Mouse (Mus musculus) urinary bladder, postnatal 4 days (tissue): ENCODE results near the gene Anxa11.
"Not testable (repeated sequence)": the region's sequence is repeated elsewhere in the genome, so short reads cannot be mapped to it uniquely, and the experiment has no call there.

Experiments used
- DNase-seq, 2 experiments: peaks; one replicate each; pipeline ENCODE4 v3.0.0; 2021 to 2022; ENCODE audit warnings: low spot score in 2 of 2

Gene Anxa11

GRCm38 (mm10) chr14:25841991-25842687, at the start of gene Anxa11:
Anxa11 (plus strand) TSS chr14:25842156.
- DNase-seq = peak; percentile 84 to 86

GRCm38 (mm10) chr14:25794331-25794730, 47.6 kb upstream of the Anxa11 start:
- no peak for DNase-seq

- no peak for DNase-seq
These were observed 46.9 kb upstream of the Anxa11 start for GRCm38 (mm10) chr14:25795067-25795466.

GRCm38 (mm10) chr14:25795561-25796174, 46.3 kb upstream of the Anxa11 start:
- peak; percentile 72 to 83 for DNase-seq

GRCm38 (mm10) chr14:25796619-25797018, 45.3 kb upstream of the Anxa11 start:
- DNase-seq = no peak

GRCm38 (mm10) chr14:25800166-25800960, 41.6 kb upstream of the Anxa11 start:
- DNase-seq = peak; percentile 84 to 95

GRCm38 (mm10) chr14:25802511-25802910, 39.4 kb upstream of the Anxa11 start:
- DNase-seq = no peak

GRCm38 (mm10) chr14:25803246-25803809, 38.6 kb upstream of the Anxa11 start:
- no peak for DNase-seq

- DNase-seq = peak in 1 of 2 experiments; percentile 46
These were observed 36.1 kb upstream of the Anxa11 start for GRCm38 (mm10) chr14:25805871-25806270.

- no peak for DNase-seq
These were observed 35.4 kb upstream of the Anxa11 start for GRCm38 (mm10) chr14:25806561-25806960.

- not testable (repeated sequence) for DNase-seq
These were observed 30.9 kb upstream of the Anxa11 start for GRCm38 (mm10) chr14:25811026-25811425.

- no peak for DNase-seq
These were observed 27.8 kb upstream of the Anxa11 start for GRCm38 (mm10) chr14:25814140-25814539.

- DNase-seq = peak; percentile 47 to 70
These were observed 25.5 kb upstream of the Anxa11 start for GRCm38 (mm10) chr14:25816416-25816815.

- DNase-seq = no peak
These were observed 19.4 kb upstream of the Anxa11 start for GRCm38 (mm10) chr14:25822584-25822983.

GRCm38 (mm10) chr14:25824995-25825394, 17.0 kb upstream of the Anxa11 start:
- no peak for DNase-seq

- DNase-seq = no peak
These were observed 15.9 kb upstream of the Anxa11 start for GRCm38 (mm10) chr14:25825880-25826626.

- DNase-seq = no peak
These were observed 15.1 kb upstream of the Anxa11 start for GRCm38 (mm10) chr14:25826866-25827265.

GRCm38 (mm10) chr14:25831332-25831731, 10.6 kb upstream of the Anxa11 start:
- DNase-seq = no peak

- peak; percentile 44 to 67 for DNase-seq
These were observed 9.7 kb upstream of the Anxa11 start for GRCm38 (mm10) chr14:25832301-25832700.

- DNase-seq = no peak
These were observed 3.5 kb upstream of the Anxa11 start for GRCm38 (mm10) chr14:25838411-25838810.

GRCm38 (mm10) chr14:25839791-25840190, 2.2 kb upstream of the Anxa11 start:
- DNase-seq = no peak
